Mouse (Mus musculus) frontal cortex, adult 2 months (tissue): ENCODE results near the gene Gatd1. TPM values are rescaled to one million over a fixed set of nuclear protein-coding genes. Genes with fewer than 3 reads are reported as not detected.

Source experiments
- DNase-seq, 2 experiments: peaks; one replicate each; pipeline ENCODE4 v3.0.0; 2022; ENCODE audit warnings: low spot score in 1 of 2; ENCODE audit errors: extremely low spot score in 1 of 2
- polyA plus RNA-seq: library from polyadenylated mRNA; depleted of rRNA; stranded (reverse); fragments of >200 nt; gene quantifications from 2 replicates; pipeline ENCODE4 v1.2.3, GENCODE M21; 2012

Gatd1 gene
- polyA plus RNA-seq, 1 experiment, result 55.6 TPM

DNA sequence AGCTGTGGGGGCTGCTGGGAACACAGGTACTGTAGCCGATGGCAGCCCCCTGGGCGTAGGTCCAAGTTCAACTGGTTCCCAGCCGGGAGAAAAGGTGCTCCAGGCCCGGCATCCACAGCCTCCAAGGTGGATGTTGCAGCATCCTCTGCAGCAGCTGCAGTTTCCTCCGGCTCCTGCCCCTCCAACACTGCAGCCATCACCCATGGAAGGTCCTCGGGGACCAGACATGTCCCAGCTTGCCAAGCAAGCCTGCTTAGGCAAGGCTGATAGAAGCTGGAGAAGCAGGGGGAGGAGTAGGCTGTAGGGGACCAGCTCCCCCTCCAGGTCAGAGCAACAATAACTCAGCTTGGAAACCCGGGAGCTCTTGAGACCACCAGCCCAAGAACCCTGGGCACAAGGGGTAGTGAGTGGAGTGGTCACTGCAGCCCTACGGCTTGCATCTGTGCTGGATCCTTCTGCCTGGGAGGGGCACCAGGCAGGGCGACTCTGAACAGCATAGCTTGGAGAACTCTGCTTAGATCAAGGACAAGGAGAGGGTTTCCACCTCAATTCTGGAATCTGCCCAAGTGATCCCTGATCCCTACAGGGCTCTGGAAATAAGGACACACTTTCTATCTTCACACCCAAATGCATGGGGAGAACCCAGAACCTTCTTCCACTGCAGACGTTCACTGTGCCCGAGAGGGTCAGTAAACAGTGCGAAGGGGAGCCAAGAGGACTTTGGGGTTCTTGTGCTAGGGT lies 29.3 kb upstream of the Gatd1 start:
- DNase-seq, result no peak

- DNase-seq, result no peak
Observed at GRCm38 (mm10) chr7:141442199-141442598, 28.3 kb upstream of the Gatd1 start.

DNA sequence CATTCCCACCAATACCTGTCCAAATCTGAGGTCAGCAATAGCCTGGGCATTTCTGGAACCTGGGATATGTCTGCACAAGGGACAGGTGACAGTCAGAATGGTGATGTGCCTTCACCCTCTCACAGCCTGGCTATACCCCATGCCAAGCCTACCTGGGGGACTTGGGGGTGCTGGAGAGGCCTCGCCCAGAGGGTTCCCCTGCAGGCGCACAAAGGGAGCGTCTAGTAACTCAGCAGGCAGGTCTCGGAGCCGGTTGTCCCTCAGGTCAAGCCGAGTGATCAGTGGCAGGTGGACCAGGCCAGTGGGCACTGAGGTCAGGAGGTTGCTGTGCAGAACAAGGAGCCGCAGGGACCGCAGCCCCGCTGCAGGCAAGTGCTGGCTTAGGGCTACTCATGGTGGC lies 27.5 kb upstream of the Gatd1 start:
- DNase-seq, result no peak

DNA sequence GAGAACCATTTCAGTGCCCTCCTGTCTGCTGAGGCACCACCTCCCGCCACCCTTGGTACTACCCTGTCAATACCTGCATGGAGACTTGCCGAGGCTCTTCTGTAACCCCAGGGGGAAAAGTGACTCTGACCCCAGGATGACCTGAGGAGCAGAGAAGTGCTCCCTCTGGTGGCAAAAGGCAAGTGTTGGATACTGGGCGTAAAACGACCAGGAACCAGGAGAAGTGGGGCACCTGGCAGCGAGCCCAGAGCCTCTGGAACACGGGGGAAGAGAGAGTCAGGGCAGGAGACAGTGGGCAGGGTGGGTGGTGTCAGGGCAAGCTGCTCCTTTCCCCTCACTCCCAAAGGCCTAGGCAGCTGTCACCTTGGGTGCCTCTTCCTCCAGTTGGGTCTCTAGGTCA lies 26.7 kb upstream of the Gatd1 start:
- DNase-seq, result peak in 1 of 2 experiments; percentile 63

DNA sequence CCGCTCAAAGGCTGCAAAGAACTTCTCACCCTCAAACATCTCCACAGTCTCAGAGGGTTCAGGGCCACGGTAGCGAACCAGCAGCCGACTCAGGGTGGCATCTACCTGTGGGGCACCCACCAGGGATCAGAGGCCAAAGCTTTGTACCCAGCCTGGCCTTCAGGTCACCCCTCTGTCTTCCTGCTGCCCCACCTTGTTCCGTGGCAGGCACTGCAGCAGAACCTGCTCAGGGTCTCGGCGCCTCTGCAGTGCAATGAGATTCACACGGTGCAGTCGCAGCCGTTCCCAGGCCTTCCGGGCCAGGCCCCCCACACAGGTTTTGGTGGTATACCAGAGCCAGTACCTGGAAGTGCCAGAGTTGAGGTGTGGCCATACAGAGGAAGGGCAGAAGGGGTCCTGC lies 25.9 kb upstream of the Gatd1 start:
- no peak for DNase-seq

DNA sequence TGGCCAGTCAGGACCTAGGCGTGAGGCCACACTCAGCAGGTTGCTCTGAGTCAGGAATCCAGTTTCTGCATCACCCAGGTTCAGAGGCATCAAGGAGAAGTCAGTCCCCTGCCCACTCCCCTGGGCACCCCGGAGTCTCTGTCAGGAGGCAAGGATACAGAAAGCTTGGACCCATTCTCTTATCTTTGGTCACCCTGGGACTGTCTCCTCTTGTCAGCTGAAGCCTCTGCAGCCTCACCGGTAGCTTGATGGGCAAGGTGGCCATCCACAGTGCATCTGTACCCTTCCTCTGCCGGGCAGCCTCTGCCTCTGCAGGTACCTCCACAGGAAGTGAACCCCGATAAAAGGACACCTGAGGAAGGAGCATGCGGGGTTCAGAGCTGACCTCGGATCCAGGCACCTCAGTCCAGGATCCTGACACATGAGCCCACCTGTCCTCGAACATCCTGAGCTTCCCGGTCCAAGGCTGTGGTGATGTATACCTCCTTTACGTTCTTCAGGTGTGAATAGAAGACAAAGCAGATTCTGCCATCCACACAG lies 25.3 kb upstream of the Gatd1 start:
- DNase-seq, result no peak

DNA sequence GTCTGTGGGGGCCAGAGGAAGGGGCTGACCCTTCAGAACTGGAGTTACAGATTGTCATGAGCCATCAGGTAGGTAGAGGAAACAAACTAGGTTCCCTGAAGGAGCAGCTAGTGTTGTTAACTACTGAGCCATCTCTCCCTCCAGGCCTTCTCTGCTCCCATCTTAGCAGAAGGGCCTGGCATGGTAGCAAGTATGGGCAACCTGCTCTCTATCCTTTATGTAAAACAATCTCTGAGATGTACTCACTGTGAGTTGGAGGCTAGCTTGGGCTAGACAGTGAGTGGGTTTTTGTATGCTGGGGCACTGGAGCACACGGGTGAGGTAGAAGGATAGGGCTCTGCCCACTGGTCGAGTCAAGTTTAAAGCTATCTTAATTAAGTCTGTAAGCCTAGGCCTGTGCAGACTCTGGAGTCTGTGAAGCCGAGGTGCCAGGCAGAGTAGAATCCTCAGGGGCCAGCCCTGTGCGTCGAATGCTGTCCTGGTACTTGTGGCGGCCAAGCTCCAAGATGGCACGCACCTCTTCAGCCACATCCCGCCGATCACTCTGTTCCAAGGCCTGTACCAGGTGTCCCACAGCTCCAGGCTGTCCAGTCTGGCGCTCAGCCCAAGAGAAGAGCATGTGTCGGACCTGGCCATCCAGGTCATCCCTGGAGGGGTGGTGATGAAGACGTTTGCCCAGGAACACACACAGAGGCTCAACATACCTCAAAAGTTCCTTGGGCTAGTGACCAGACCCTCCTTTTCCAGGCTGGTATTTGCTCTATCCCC lies 24.4 kb upstream of the Gatd1 start:
- DNase-seq, result no peak

DNA sequence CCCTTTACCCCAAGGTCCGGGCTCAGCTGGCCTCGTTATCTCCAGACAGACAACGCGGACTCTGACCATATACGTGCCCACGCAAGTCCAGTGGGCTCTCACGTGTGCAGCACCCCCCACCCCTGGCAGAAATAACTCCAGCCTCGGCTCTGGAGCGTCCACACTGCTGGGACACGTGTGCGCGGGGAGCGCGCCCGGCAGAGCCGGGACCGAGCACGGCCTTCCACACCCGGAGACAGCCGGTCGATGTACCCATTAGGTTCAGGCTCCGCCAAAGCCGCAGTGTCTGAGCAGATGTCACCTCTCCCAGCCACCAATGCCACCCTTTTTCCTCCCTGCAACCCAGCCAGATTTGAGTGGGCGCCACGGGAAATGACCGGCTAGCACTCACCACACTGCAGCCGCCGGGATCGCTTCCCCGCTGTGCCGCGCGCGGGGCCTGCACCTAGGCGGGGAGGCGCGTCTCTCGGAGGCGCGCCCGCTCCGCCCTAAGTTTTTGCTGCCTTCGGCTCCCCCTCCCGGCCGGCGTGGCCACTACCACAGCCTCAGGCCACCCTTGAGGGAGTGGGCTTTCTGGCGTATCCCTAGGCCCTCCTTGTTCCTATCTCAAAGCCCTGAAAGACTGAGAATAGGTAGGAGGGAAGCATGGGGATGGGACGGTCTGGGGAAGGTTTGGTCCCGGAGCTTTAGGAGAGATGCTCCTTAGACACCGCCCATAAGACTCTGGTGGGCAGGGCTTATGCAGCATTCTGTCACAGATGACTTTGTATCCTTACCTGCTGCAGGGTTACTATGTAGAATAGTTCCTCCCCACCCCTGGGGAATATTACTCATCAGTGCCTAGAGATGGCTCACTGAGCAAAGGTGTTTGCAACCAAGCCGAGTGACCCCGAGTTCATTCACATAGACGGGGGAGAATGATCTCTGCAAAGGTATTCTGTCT lies 23.5 kb upstream of the Gatd1 start, which contains the start of gene Slc25a22:
TSS of gene Slc25a22 (minus strand) at position 715 of the 943 bp plus-strand sequence.
- peak in 1 of 2 experiments; percentile 81 for DNase-seq

DNA sequence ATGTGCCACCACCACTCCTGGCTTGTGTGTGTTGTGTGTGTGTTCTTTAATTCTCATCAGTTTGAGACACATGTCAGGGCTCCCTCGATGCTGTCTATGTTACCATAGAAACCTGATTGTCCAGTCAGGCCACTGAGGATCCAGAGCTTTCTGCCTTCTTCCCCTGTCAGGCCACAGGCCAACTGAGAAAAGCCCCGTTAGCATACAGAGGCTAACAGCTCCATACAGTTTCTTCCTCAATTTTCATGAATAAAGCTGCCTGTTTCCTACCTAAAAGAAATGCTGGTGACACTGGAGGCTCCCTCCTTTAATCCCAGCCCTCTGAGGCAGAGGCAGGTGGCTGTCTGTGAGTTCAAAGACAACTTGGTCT lies 22.6 kb upstream of the Gatd1 start:
- no peak for DNase-seq

GRCm38 (mm10) chr7:141435856-141436522 lies 22.1 kb upstream of the Gatd1 start:
- no peak for DNase-seq

DNA sequence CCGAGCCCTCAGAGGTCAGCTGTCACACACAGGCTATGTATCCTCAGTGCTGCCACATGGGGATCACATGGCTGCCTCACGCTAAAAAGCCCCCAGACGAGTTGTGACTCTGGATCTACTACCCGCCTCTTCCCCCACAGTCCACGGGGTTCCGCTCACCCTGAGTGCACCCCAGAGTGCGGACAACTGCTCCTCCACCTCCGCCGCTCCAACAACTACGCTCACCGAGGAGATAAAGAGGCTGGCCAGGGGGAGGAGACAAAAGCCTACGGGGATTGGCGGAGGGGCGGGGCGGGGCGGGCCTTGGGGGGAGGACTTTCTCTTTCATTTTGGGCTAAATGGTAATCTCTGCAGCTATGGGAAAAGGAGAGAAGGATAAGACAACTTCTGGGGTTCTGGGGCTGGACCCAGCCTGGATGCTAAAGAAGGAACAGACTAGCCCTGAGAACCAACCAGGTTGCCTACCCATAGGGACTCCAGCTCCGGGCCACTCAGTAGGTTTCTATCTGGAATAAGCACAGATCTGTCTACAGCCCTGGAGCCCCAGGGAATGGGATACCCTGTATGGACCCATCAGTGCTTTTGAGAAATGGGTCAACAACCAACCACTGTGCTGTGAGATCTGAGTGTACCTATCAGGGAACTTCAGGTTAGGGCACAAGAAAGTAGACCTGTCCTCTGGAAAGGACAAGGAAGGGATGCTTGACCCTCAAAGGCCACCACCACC lies 21.4 kb upstream of the Gatd1 start:
- DNase-seq, result peak in 1 of 2 experiments; percentile 65

DNA sequence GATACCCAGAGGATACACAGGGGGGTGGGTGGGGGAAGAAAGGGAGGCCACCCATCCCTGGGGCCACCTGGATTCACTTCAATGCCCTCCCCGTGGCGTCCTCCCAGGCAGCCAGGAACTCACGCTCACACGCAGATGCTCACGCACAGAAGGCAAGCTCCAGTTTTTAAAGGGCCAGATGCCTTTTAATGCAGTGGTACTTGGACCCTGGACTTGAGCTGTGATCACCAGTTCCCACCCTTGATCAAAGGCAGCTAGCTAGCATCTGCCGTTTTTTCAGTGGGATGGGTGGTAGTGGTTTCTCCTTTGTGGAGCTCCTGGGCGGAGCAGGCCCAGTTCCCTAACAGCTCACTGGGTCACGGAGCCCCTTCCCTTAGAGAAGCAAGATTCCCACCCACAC lies 20.5 kb upstream of the Gatd1 start:
- DNase-seq, result peak in 1 of 2 experiments; percentile 80

DNA sequence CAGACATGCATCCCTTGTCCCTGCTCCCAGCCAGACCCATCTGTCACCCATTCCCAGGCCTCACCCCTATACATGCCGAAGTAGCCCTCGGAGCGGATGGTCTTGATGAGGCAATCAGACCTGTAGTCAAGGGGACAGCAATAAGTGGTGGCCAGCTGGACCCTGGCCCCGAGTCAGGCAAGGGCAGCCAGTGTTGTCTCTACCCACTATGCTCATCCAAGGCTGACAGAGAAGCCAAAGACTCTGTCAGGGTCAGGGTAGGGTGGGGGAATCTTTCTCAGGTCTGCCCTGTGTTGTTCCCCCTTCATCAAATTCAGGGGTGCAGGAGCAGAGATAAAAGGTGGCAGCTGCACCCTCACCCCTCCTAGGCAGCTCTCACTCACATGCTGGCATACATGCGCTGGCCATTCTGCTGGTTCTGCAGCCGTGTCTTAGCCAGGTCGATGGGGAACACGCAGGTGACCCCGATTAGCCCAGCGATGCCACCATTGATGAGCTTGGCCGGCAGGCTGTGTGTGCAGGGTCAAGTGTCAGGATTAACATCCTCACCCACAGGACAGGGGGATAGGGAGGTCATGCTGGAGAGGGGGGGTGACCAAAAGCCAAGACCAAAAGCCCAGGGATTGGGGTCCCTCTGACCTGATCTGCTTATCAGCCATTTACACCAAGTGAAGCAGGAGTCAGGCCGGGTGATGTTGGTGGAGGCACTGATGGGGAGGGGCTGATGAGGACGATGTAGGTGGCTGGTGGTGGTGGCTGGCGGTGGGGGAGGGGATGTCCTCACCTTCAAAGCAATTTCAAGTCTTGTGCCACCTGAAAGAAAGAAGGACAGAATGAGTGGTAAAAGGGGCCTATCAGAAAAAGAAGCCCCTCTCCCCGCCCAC lies 19.8 kb upstream of the Gatd1 start:
- DNase-seq, result no peak

DNA sequence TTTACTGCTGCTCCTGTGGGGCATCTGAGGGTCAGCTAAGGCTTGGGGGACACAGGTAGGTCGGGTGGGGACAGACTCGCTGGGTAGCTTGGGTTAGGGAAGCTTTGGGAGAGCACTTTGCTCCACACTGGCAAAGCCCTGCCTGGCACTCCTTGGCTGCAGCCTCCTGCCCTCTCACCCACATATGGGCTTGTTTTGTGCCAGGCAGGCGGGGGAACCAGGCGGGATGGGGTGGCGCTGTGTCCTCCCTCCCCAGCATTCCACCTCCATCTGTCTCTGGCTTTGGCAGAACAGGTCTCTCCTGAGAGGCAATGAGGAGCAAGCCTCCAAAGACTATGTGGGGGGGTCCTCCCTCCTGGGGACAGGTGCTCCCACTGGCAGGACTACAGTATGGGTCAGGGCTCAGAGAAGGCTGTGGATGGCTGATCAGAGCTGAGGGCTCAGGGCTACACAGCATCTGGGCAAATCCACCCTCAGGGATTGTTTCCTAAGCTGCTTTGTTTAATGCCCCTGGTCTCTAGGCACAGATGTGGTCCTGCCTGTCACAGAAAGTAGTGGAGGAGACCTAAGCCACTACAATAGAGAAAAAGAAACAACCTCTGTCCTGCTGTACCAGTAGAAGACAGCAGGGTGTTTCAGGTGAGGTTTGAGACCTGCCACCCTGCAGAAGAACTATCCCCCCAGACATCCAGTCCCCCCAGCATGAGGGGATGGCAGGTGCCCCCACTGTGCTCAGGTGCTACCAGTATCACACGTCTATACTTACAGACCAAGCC lies 19.0 kb upstream of the Gatd1 start:
- DNase-seq, result no peak

DNA sequence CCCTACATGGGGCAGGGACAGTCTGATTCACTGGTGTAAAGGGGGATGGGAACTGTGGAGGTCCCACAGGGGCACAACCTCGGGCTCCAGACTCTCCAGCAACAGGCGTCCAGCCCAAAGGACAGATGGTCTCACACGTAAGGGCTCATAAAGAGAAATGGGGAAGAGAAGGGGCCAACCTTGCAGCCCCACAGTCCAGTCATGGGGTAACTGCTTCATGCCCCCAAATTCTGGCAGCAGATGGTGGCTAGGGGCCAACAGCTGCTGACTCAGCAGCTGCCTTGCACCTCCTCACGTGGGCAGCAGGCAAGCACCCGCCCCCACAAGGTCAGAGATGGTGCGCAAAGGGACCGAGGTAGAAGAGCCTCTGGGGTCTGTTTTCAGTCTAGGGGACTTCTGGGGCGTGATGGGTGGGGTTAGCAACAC lies 18.3 kb upstream of the Gatd1 start:
- no peak for DNase-seq

GRCm38 (mm10) chr7:141431434-141432185 lies 17.7 kb upstream of the Gatd1 start:
- no peak for DNase-seq
